ENCODE assay signal across 27 mouse cellular contexts in the genomic region with DNA sequence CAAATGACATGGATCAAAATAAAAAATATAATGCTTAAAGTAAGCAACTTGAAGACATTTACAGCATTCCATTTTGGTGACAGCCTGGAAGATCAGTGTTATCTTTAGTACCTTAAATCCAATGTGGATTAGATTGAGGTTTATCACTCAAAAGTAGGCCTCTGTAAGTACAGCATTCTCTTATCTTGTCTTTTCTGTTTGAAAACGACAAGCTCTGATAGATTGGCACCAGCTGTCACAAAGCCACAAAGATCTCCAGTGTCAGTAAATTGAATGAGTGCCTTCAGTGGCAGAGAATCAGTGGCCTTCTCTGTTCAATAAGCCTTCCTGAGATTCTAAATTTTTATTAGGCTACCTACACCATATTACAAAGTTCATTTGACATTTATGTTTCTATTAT.
"Had no signal": no experiment of that assay in that cellular context is flagged by ENCODE, and none has a peak within 500 bp of the region (broad histone marks: within the 10 kb centered on the region; RNA-seq: fewer than 3 reads in every experiment).

No protein-coding gene starts in this region.

- DNase-seq: left cerebral cortex, postnatal 4 days; liver; liver, embryonic 13.5 days; liver, postnatal 0 days; lung, adult 18-20 months; lung, adult 2 months; lung, embryonic 14.5 days; lung, postnatal 10 days; lung, postnatal 14 days; lung, postnatal 36 days; lung, postnatal 4 days; midbrain, embryonic 14.5 days had no signal

- H3K4me3 ChIP-seq: limb, embryonic 10.5 days; limb, embryonic 12.5 days; limb, embryonic 13.5 days; limb, embryonic 15.5 days; liver, embryonic 12.5 days; liver, embryonic 13.5 days; liver, embryonic 15.5 days; lung, embryonic 15.5 days; megakaryocyte, embryonic 14.5 days; midbrain, embryonic 10.5 days; midbrain, embryonic 12.5 days; midbrain, embryonic 13.5 days; midbrain, embryonic 15.5 days; myocyte had no signal

- H3K4me1 ChIP-seq: limb, embryonic 10.5 days; limb, embryonic 12.5 days; limb, embryonic 13.5 days; limb, embryonic 15.5 days; liver, embryonic 12.5 days; liver, embryonic 13.5 days; liver, embryonic 15.5 days; lung, embryonic 15.5 days; megakaryocyte, embryonic 14.5 days; midbrain, embryonic 10.5 days; midbrain, embryonic 12.5 days; midbrain, embryonic 13.5 days; midbrain, embryonic 15.5 days had no signal

- H3K27me3 ChIP-seq: limb, embryonic 12.5 days; limb, embryonic 13.5 days; limb, embryonic 15.5 days; liver, embryonic 12.5 days; liver, embryonic 13.5 days; liver, embryonic 15.5 days; lung, embryonic 15.5 days; megakaryocyte, embryonic 14.5 days; midbrain, embryonic 12.5 days; midbrain, embryonic 13.5 days; midbrain, embryonic 15.5 days had no signal

- H3K36me3 ChIP-seq: limb, embryonic 10.5 days; limb, embryonic 12.5 days; limb, embryonic 13.5 days; limb, embryonic 15.5 days; liver, embryonic 12.5 days; liver, embryonic 13.5 days; liver, embryonic 15.5 days; lung, embryonic 15.5 days; midbrain, embryonic 10.5 days; midbrain, embryonic 12.5 days; midbrain, embryonic 13.5 days; midbrain, embryonic 15.5 days had no signal

- H3K9ac ChIP-seq: limb, embryonic 12.5 days; limb, embryonic 13.5 days; limb, embryonic 15.5 days; liver, embryonic 12.5 days; liver, embryonic 13.5 days; liver, embryonic 14.5 days; liver, embryonic 15.5 days; liver, postnatal 0 days; lung, embryonic 14.5 days; lung, embryonic 15.5 days; midbrain, embryonic 12.5 days; midbrain, embryonic 13.5 days; midbrain, embryonic 15.5 days had no signal

- H3K9me3 ChIP-seq: limb, embryonic 10.5 days; limb, embryonic 12.5 days; limb, embryonic 13.5 days; limb, embryonic 15.5 days; liver, embryonic 12.5 days; liver, embryonic 13.5 days; liver, embryonic 15.5 days; lung, embryonic 15.5 days; megakaryocyte, embryonic 14.5 days; midbrain, embryonic 10.5 days; midbrain, embryonic 12.5 days; midbrain, embryonic 13.5 days; midbrain, embryonic 15.5 days had no signal

- H3K27ac ChIP-seq: limb, embryonic 10.5 days; limb, embryonic 12.5 days; limb, embryonic 13.5 days; limb, embryonic 15.5 days; liver, embryonic 12.5 days; liver, embryonic 13.5 days; liver, embryonic 14.5 days; liver, embryonic 15.5 days; lung, embryonic 15.5 days; macrophage; midbrain, embryonic 10.5 days; midbrain, embryonic 12.5 days; midbrain, embryonic 13.5 days; midbrain, embryonic 15.5 days had no signal
